Mouse (Mus musculus) kidney, embryonic 14.5 days (tissue): ENCODE data around the gene Chd4. TPM values are rescaled to one million over a fixed set of nuclear protein-coding genes. Genes with fewer than 3 reads are reported as not detected.

Experiments
- ATAC-seq: fragments of 200-750 bp; cut with Nextera tagmentation; 2 replicates; pipeline ENCODE4 v1.8.0; 2017; ENCODE audit warnings: moderate number of reproducible peaks, mild to moderate bottlenecking, moderate TSS enrichment, moderate library complexity; ENCODE audit not compliant: low FRiP score, low TSS enrichment
- H3K27ac ChIP-seq: fragments of 300-500 bp; sonication (generic); 2 replicates; pipeline ENCODE4 v1.5.1; 2014; ENCODE audit warnings: low read depth, mild to moderate bottlenecking, low read length, moderate library complexity, mixed read lengths
- H3K27me3 ChIP-seq: fragments of 300-500 bp; sonication (generic); 2 replicates; pipeline ENCODE4 v1.6.1; 2014; ENCODE audit warnings: mild to moderate bottlenecking, low read length; ENCODE audit not compliant: control insufficient read depth, insufficient read depth
- H3K36me3 ChIP-seq: fragments of 300-500 bp; sonication (generic); 2 replicates; pipeline ENCODE4 v1.6.1; 2014; ENCODE audit warnings: low read length, mixed read lengths; ENCODE audit not compliant: control insufficient read depth, insufficient read depth
- H3K4me1 ChIP-seq: fragments of 300-500 bp; sonication (generic); 2 replicates; pipeline ENCODE4 v1.6.1; 2014; ENCODE audit warnings: low read length, mixed read lengths; ENCODE audit not compliant: control insufficient read depth, insufficient read depth
- H3K4me2 ChIP-seq: fragments of 300-500 bp; sonication (generic); replicated peaks from 2 replicates; pipeline ENCODE4 v1.6.1; 2014; ENCODE audit warnings: low read depth, mild to moderate bottlenecking, low read length
- H3K4me3 ChIP-seq: fragments of 300-500 bp; sonication (generic); 2 replicates; pipeline ENCODE4 v1.5.1; 2014; ENCODE audit warnings: mild to moderate bottlenecking, low read length
- H3K9ac ChIP-seq: fragments of 300-500 bp; sonication (generic); 2 replicates; pipeline ENCODE4 v1.6.1; 2014; ENCODE audit warnings: low read depth, mild to moderate bottlenecking, low read length, moderate library complexity
- H3K9me3 ChIP-seq: fragments of 300-500 bp; sonication (generic); 2 replicates; pipeline ENCODE4 v1.6.1; 2016; ENCODE audit warnings: low read length; ENCODE audit not compliant: control insufficient read depth
- WGBS: fragments of 180-500 bp; shearing (Covaris S2); extraction: QIAGEN DNeasy Blood & Tissue Kit; methylation state at CpG from one replicate; pipeline ENCODE4 v1.1.7; 2014; 5-methylcytosine and 5-hydroxymethylcytosine counted together
- microRNA-seq: library from miRNA; unstranded; fragments of <30 nt; microRNA quantifications from one replicate; pipeline ENCODE4, GENCODE M21; 2016
- polyA plus RNA-seq: library from polyadenylated mRNA; unstranded; fragments of >200 nt; fragmentation: Nextera tagmentation; extraction: Ambion mirVana; gene quantifications from 2 replicates; pipeline ENCODE4 v1.2.1, GENCODE M21; 2014

The Chd4 gene
- polyA plus RNA-seq, 1 experiment from 2014 or later, result 106 TPM

DNA sequence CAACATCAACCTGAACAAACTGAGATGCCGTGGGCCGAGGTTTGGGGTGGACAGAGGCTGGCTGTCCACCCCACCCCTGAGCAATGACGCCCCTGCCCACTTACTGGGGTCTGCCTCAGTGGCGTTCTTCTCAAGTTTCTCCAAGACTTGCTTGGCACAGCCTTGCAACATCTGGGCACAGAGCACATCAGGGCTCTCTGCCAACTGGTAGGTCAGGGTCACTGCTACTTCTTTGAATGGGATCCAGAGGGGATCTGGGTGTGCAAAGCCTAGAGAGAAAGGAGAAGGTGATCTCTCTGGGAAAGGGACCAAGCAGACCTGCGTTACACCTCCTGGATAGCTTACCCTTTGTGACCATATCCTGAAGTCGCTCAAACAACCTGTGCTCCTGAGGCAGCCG is 77.5 kb downstream of the Chd4 start:
- Histone ChIP-seq H3K4me1 (no peaks in the 10 kb centered on the region), H3K27me3 (no peaks in the 10 kb centered on the region), H3K36me3 (peaks cover 99% of the 10 kb centered on the region), H3K9ac (no peak overlapping the region), H3K9me3 (no peaks in the 10 kb centered on the region), H3K4me2 (no peak overlapping the region), H3K4me3 (no peak overlapping the region), H3K27ac (no peak overlapping the region)
- WGBS, result 93% methylated on average over 7 of the region's 7 CpGs
- no peak for ATAC-seq

DNA sequence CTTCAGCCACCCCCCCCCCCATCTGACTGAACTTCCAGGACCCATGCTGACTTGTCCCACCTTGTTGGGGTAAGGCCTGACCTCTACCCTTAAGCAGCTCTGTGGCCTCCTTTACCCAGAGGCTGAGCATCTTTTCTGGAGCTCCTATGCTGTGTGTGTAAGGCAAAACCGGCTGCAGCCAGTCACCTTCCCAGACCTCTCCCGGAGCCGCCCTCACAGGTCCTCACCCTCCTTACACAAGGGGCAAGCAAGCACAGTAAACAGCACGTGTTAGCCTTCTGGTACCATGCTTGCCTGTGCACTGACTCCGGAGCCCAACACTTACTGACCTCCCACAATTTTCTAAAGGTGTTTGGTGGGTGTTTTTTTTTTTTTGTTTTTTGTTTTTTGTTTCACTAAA is 79.7 kb downstream of the Chd4 start:
- ATAC-seq, result no peak
- no peaks in the 10 kb centered on the region for H3K9me3 ChIP-seq
- no peaks in the 10 kb centered on the region for H3K4me1 ChIP-seq
- WGBS, result 84% methylated on average over 5 of the region's 5 CpGs
- no peak overlapping the region for H3K4me3 ChIP-seq
- peaks cover 99% of the 10 kb centered on the region for H3K36me3 ChIP-seq
- H3K27me3 ChIP-seq, result no peaks in the 10 kb centered on the region
- no peak overlapping the region for H3K9ac ChIP-seq
- no peak overlapping the region for H3K4me2 ChIP-seq
- no peak overlapping the region for H3K27ac ChIP-seq

GRCm38 (mm10) chr6:125179601-125180000 is 83.8 kb downstream of the Chd4 start:
- Histone ChIP-seq H3K4me2 (no peak overlapping the region), H3K27ac (no peak overlapping the region), H3K27me3 (no peaks in the 10 kb centered on the region), H3K4me3 (no peak overlapping the region), H3K4me1 (no peaks in the 10 kb centered on the region), H3K9me3 (no peaks in the 10 kb centered on the region), H3K36me3 (peaks cover 100% of the 10 kb centered on the region), H3K9ac (no peak overlapping the region)
- 91% methylated on average over 7 of the region's 7 CpGs for WGBS
- ATAC-seq, result no peak

Small RNA genes within 50 kb of the gene (microRNA-seq; reads per million reads assigned to microRNA genes)
- gene Mir7045, result not detected

Other genes starting within 250 kb of the Chd4 start
- gene P3h3, start 238.2 kb upstream of the Chd4 start, polyA plus RNA-seq, result 25.8 and 29.5 TPM in 2 replicates
- 0.55 and 1.1 TPM in 2 replicates for gene Gpr162, start 232.0 kb upstream of the Chd4 start, polyA plus RNA-seq
- gene Cd4, start 207.8 kb upstream of the Chd4 start, polyA plus RNA-seq, result 0.16 TPM in 1 of 2 replicates, not detected in the other
- gene Lag3, start 184.3 kb upstream of the Chd4 start, polyA plus RNA-seq, result 1.6 and 1.7 TPM in 2 replicates
- 219 and 295 TPM in 2 replicates for gene Ptms, start 175.9 kb upstream of the Chd4 start, polyA plus RNA-seq
- gene Mlf2, start 164.6 kb upstream of the Chd4 start, polyA plus RNA-seq, result 396 and 402 TPM in 2 replicates
- gene Cops7a, start 130.4 kb upstream of the Chd4 start, polyA plus RNA-seq, result 144 and 162 TPM in 2 replicates
- 1.0 and 1.2 TPM in 2 replicates for gene Pianp, start 99.3 kb upstream of the Chd4 start, polyA plus RNA-seq
- 12.5 and 15.0 TPM in 2 replicates for gene Zfp384, start 86.8 kb upstream of the Chd4 start, polyA plus RNA-seq
- gene Ing4, start 56.2 kb upstream of the Chd4 start, polyA plus RNA-seq, result 111 and 144 TPM in 2 replicates
- 14.0 and 14.7 TPM in 2 replicates for gene Acrbp, start 46.3 kb upstream of the Chd4 start, polyA plus RNA-seq
- gene Lpar5, start 28.1 kb upstream of the Chd4 start, polyA plus RNA-seq, result 0.43 and 0.45 TPM in 2 replicates
- 58.2 and 67.2 TPM in 2 replicates for gene Nop2, start 35.9 kb downstream of the Chd4 start, polyA plus RNA-seq
- 7.0 and 7.4 TPM in 2 replicates for gene Iffo1, start 49.3 kb downstream of the Chd4 start, polyA plus RNA-seq
- gene Gapdh, start 70.5 kb downstream of the Chd4 start, polyA plus RNA-seq, result 2,196 and 2,293 TPM in 2 replicates
- gene Ncapd2, start 95.7 kb downstream of the Chd4 start, polyA plus RNA-seq, result 99.6 and 150 TPM in 2 replicates
- 203 and 238 TPM in 2 replicates for gene Mrpl51, start 95.8 kb downstream of the Chd4 start, polyA plus RNA-seq
- 2.0 and 3.5 TPM in 2 replicates for gene Vamp1, start 119.6 kb downstream of the Chd4 start, polyA plus RNA-seq
- 2.0 and 4.5 TPM in 2 replicates for gene Tapbpl, start 135.9 kb downstream of the Chd4 start, polyA plus RNA-seq
- gene Cd27, start 141.0 kb downstream of the Chd4 start, polyA plus RNA-seq, result 1.5 and 2.0 TPM in 2 replicates
- 0.29 TPM in 1 of 2 replicates, not detected in the other for gene Tuba3a, start 190.1 kb downstream of the Chd4 start, polyA plus RNA-seq
- 54.0 and 54.3 TPM in 2 replicates for gene Ltbr, start 217.9 kb downstream of the Chd4 start, polyA plus RNA-seq
- gene Scnn1a, start 224.7 kb downstream of the Chd4 start, polyA plus RNA-seq, result 2.5 and 3.3 TPM in 2 replicates